Mouse (Mus musculus) forebrain, embryonic 15.5 days (tissue): ENCODE results near the gene Ngly1. TPM values are rescaled to one million over a fixed set of nuclear protein-coding genes. Genes with fewer than 3 reads are reported as not detected.

Experiments used
- ATAC-seq: fragments of 200-750 bp; cut with Nextera tagmentation; replicated peaks from 2 replicates; pipeline ENCODE4 v1.8.0; 2017; ENCODE audit warnings: mild to moderate bottlenecking, moderate TSS enrichment, moderate library complexity
- H3K27ac ChIP-seq: fragments of 300-500 bp; sonication (generic); replicated peaks from 2 replicates; pipeline ENCODE4 v1.5.1; 2015; ENCODE audit warnings: mild to moderate bottlenecking, inconsistent platforms
- H3K27me3 ChIP-seq: fragments of 300-500 bp; sonication (generic); 2 replicates; pipeline ENCODE4 v1.6.1; 2015; ENCODE audit warnings: inconsistent platforms
- H3K36me3 ChIP-seq: fragments of 300-500 bp; sonication (generic); 2 replicates; pipeline ENCODE4 v1.6.1; 2015; ENCODE audit warnings: mild to moderate bottlenecking, inconsistent platforms
- H3K4me1 ChIP-seq: fragments of 300-500 bp; sonication (generic); 2 replicates; pipeline ENCODE4 v1.6.1; 2015; ENCODE audit warnings: inconsistent platforms
- H3K4me2 ChIP-seq: fragments of 300-500 bp; sonication (generic); replicated peaks from 2 replicates; pipeline ENCODE4 v1.6.1; 2015; ENCODE audit warnings: mild to moderate bottlenecking, inconsistent platforms
- H3K4me3 ChIP-seq: fragments of 300-500 bp; sonication (generic); 2 replicates; pipeline ENCODE4 v1.5.1; 2015; ENCODE audit warnings: mild to moderate bottlenecking, inconsistent platforms
- H3K9ac ChIP-seq: fragments of 300-500 bp; sonication (generic); replicated peaks from 2 replicates; pipeline ENCODE4 v1.6.1; 2015; ENCODE audit warnings: mild to moderate bottlenecking, inconsistent platforms
- H3K9me3 ChIP-seq: fragments of 300-500 bp; sonication (generic); 2 replicates; pipeline ENCODE4 v1.6.1; 2016; ENCODE audit warnings: inconsistent platforms
- WGBS: fragments of 180-500 bp; shearing (Covaris S2); methylation state at CpG from one replicate; pipeline ENCODE4 v1.1.7; 2015; ENCODE audit warnings: mixed read lengths; 5-methylcytosine and 5-hydroxymethylcytosine counted together
- polyA plus RNA-seq: library from polyadenylated mRNA; unstranded; fragments of >200 nt; fragmentation: Nextera tagmentation; extraction: Ambion mirVana; gene quantifications from 2 replicates; pipeline ENCODE4 v1.2.1, GENCODE M21; 2015

Gene Ngly1
- polyA plus RNA-seq, 1 experiment from 2014 or later: 26.4 TPM

DNA sequence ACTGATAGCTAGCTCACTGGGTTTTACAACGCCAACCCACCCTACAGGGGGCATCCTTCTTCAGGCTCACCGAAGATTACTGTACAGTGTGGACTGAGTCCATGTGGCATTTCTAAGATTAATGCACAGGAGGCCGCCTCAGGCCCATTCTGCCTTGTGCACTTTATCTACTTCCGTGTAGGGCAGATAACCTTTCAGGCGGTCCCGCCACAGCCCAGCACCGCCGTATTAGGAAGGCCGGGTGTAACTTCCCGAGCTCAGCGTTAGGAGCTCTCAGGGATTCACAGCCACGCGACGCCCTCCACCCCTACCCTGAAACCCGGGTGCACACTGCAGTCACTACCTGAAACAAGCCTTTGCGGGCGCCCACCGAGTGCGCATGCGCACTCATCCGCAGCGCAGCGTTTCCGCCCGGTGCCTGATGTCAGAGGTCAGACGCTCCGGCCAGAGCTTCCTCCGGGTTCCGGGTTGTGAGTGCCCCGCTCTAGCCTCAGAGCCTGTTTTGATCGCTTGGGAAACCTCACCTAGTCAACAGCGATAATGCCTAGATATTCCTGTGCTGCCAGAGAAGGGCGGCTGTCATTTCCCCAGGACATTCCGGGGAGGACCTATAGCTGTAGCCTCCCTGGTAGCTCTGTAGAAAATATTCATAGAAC, 6.0 kb upstream of the Ngly1 start:
- Histone ChIP-seq H3K27ac (peak overlapping the region; percentile 72), H3K4me2 (peak overlapping the region; percentile 76), H3K4me3 (peak overlapping the region; percentile 71), H3K9me3 (no peaks in the 10 kb centered on the region), H3K36me3 (no peaks in the 10 kb centered on the region), H3K9ac (peak overlapping the region; percentile 70), H3K4me1 (peaks cover 11% of the 10 kb centered on the region), H3K27me3 (no peaks in the 10 kb centered on the region)
- peak; percentile 93 for ATAC-seq
- WGBS: 5% methylated on average over 34 of the region's 34 CpGs

DNA sequence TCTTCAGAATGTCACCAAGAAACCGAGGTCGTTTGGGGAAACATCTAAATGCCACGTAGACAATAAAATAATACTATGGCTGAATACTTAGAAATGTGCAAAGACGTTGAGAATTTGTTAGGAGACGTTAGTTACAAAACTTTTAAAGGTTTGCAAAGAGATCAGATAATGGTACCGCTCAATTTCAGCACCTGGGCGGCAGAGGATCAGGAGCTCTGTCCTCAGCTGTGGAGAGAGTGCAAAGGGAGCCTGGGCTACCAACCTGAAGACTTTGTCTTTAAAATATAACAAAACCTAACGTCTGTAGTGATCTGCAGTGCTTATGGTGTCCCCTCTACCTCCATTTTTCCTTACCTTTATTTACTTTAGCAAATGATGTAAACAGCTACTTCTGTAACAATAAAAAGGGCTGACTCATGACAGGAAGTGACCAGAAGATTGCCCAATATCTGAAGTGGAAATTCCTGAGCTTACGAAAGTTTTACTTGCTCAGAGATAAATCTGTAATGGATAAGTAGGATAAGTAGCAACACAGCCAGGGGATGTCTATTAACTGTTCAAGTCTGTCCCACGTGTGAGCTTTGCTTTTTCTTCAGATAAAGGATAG, 5.4 kb upstream of the Ngly1 start:
- no peak for ATAC-seq
- Histone ChIP-seq H3K27me3 (no peaks in the 10 kb centered on the region), H3K4me2 (peak overlapping the region; percentile 76), H3K9me3 (no peaks in the 10 kb centered on the region), H3K4me3 (peak overlapping the region; percentile 71), H3K27ac (peak overlapping the region; percentile 72; the same call in 1 of the 2 replicates), H3K9ac (peak overlapping the region; percentile 70), H3K4me1 (peaks cover 15% of the 10 kb centered on the region), H3K36me3 (no peaks in the 10 kb centered on the region)
- 21% methylated on average over 10 of the region's 10 CpGs for WGBS

DNA sequence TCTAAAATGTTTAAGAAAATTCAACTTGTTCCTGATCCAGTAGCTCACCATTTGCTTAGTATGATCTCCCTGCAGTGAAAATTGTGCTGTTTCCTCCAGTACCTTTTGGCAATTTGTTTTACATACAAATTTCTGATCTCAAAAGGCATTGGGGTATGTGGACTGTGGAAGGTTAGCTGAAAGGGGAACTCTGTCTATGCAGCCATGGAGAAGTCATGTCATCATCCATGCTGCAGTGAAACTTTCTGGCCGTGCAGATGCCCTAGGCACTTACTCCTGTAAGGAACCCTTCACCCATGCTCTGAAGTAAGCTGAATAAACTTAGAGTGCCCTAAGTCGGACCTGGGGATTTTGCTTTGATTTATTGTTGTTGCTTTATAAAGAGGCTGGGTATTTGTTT, 4.7 kb upstream of the Ngly1 start:
- Histone ChIP-seq H3K9ac (no peak overlapping the region), H3K4me3 (no peak overlapping the region), H3K27me3 (no peaks in the 10 kb centered on the region), H3K36me3 (no peaks in the 10 kb centered on the region), H3K4me1 (peaks cover 16% of the 10 kb centered on the region), H3K4me2 (no peak overlapping the region), H3K27ac (no peak overlapping the region), H3K9me3 (no peaks in the 10 kb centered on the region)
- no peak for ATAC-seq
- WGBS: 47% methylated on average over 2 of the region's 2 CpGs

DNA sequence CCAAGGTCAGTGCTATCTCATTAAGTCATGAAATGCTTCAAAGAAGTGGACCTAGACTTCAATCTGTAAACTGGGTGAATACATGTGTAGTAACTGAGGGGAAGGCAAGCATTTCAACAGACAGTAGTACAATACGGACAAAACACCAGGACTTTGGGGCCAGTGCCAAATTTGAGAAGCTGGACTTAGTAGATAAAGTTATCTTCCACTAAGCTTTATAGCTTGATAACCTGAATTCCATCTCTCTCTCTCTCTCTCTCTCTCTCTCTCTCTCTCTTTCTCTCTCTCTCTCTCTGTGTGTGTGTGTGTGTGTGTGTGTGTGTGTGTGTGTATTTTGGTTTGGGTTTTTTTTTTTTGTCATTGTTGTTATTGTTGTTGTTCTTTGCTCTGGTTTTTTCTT, 4.0 kb upstream of the Ngly1 start:
- H3K9ac ChIP-seq: no peak overlapping the region
- H3K4me1 ChIP-seq: peaks cover 22% of the 10 kb centered on the region
- no peaks in the 10 kb centered on the region for H3K36me3 ChIP-seq
- no peak overlapping the region for H3K4me2 ChIP-seq
- WGBS: 58% methylated on average over 1 of the region's 1 CpGs
- H3K27ac ChIP-seq: no peak overlapping the region
- no peak overlapping the region for H3K4me3 ChIP-seq
- no peaks in the 10 kb centered on the region for H3K9me3 ChIP-seq
- ATAC-seq: no peak
- no peaks in the 10 kb centered on the region for H3K27me3 ChIP-seq

DNA sequence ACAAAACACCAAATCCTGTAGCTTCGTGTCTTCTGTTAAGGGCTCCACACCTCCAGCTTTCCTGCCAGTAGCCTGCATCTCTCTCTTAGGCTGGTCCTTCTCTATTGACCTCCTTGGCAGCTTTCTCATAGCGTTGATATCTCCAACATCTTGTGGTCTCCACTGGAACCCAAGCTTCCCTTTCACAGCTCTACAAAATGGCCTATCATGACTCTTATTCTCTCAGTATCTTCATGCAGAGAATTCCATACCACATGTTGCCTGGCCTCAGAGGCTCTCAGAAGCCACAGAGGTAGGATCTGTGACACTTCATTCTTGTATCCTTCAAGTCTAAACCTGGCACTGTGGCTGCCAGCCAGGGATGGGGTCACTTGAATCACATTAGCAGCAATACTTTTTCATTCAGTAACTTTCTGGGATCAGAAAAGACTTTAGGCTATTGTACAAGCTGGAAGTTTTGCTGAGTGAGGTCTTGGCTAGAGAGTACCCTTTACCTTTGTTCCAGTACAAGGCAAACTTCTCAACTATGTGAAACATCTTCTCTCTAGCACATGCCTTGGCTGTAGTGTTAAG, 2.7 kb upstream of the Ngly1 start:
- no peaks in the 10 kb centered on the region for H3K36me3 ChIP-seq
- ATAC-seq: no peak
- H3K4me1 ChIP-seq: peaks cover 28% of the 10 kb centered on the region
- no peak overlapping the region for H3K9ac ChIP-seq
- no peaks in the 10 kb centered on the region for H3K9me3 ChIP-seq
- no peak overlapping the region for H3K4me3 ChIP-seq
- H3K27me3 ChIP-seq: no peaks in the 10 kb centered on the region
- no peak overlapping the region for H3K4me2 ChIP-seq
- H3K27ac ChIP-seq: no peak overlapping the region
- 93% methylated on average over 2 of the region's 2 CpGs for WGBS

DNA sequence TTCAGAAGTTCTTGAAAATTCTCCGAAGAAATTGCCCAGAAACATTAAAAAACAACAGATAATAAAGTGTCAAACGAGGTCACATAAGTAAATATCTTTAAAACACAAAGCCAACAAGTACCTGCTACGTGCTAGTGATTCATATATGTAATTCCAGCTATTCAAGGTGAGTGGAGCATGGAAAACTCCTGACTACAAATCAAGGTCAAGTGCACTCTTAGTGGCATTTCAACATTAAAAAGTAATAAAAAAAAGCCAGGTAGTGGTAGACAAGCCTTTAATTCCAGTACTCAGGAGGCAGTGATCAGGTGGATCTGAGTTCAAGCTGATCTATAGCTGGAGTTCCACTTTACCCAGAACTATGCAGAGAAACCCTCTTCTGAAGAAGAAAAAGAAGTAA, 945 bp upstream of the Ngly1 start:
- ATAC-seq: no peak
- Histone ChIP-seq H3K27ac (no peak overlapping the region), H3K4me3 (0 out of 2 replicates have a peak overlapping the region, but pooled peaks have one; percentile 89), H3K9me3 (no peaks in the 10 kb centered on the region), H3K9ac (no peak overlapping the region), H3K27me3 (no peaks in the 10 kb centered on the region), H3K4me1 (peaks cover 23% of the 10 kb centered on the region), H3K4me2 (no peak overlapping the region), H3K36me3 (no peaks in the 10 kb centered on the region)
- WGBS: 76% methylated on average over 3 of the region's 3 CpGs

DNA sequence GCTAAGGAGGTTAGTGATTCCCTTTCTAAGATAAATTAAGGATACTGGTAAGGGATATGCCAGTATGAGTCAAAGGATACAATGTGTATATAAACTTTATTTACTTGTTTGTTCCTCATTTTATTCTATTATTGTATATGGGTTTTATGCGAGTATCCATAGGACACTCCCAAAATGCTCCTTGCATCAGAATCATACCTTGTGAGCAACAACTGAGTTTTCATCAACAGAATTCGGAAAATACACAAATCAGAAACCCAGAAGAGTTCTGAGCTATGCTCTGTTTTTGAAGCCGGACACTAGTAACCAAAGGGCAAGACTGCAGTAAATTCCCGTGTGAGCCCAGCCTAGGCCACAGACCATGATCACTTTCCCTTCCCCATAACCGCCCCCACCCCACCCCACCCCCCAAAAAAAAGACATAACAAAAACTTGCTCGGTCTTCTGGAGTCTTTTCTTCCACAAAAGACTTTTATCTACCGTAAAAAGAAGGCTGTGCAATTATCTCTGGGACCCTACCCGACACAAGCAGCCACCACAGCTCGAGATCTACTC, 400 bp upstream of the Ngly1 start:
- H3K27me3 ChIP-seq: no peaks in the 10 kb centered on the region
- H3K4me2 ChIP-seq: peak overlapping the region; percentile 89
- ATAC-seq: peak; percentile 39
- 20% methylated on average over 9 of the region's 9 CpGs for WGBS
- H3K4me1 ChIP-seq: peaks cover 20% of the 10 kb centered on the region
- peak overlapping the region; percentile 89 for H3K4me3 ChIP-seq
- H3K36me3 ChIP-seq: no peaks in the 10 kb centered on the region
- H3K9me3 ChIP-seq: no peaks in the 10 kb centered on the region
- peak overlapping the region; percentile 96 for H3K9ac ChIP-seq
- H3K27ac ChIP-seq: peak overlapping the region; percentile 82; the same call in 1 of the 2 replicates

DNA sequence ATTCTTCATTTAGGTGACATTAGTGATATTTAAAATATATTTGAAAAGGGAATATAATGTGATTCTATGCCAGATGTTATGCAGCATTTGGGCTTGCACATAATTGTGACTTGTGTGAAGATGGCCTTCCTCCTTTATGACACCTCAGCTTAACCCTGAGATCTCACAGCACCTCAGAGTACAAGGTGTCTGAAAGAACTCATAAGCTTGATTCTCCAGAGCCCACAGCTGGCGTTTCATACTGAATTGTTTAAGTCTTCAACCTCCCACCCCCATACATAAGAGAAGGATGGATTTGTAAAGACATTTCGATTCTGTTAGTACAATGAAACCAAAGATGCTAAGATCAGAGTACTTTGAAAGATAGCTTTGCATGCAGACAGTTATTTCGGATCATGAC, 1.0 kb downstream of the Ngly1 start:
- Histone ChIP-seq H3K4me3 (peak overlapping the region; percentile 89), H3K9ac (peak overlapping the region; percentile 96), H3K27ac (no peak overlapping the region), H3K4me2 (peak overlapping the region; percentile 89), H3K9me3 (no peaks in the 10 kb centered on the region), H3K36me3 (no peaks in the 10 kb centered on the region; the same call in 1 of the 2 replicates), H3K4me1 (peaks cover 17% of the 10 kb centered on the region), H3K27me3 (no peaks in the 10 kb centered on the region)
- ATAC-seq: no peak
- WGBS: 67% methylated on average over 3 of the region's 3 CpGs

DNA sequence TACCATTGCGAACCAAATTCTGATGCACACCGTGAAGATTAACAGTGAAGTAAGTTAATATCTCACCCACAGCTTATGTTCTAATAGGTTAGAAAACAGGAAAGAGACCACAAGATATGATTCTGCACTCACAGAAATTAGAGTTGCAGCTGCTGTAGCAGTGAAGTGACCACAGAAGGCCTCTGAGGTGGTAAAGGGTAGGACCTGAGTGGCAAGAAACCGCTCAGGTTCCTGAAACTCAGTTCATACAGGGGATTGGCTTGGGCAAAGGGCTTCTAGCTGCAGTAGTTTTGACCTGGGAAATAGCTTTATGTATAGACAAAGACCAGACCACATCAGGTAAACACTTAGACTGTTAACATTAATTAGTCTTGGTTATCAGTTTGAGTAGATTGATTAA, 6.7 kb downstream of the Ngly1 start:
- H3K27ac ChIP-seq: no peak overlapping the region
- no peak overlapping the region for H3K4me2 ChIP-seq
- no peak overlapping the region for H3K9ac ChIP-seq
- no peak overlapping the region for H3K4me3 ChIP-seq
- H3K36me3 ChIP-seq: peaks cover 11% of the 10 kb centered on the region
- WGBS: 95% methylated on average over 3 of the region's 3 CpGs
- no peak for ATAC-seq
- H3K4me1 ChIP-seq: peaks cover 4% of the 10 kb centered on the region; the same call in 1 of the 2 replicates
- no peaks in the 10 kb centered on the region for H3K9me3 ChIP-seq
- no peaks in the 10 kb centered on the region for H3K27me3 ChIP-seq

DNA sequence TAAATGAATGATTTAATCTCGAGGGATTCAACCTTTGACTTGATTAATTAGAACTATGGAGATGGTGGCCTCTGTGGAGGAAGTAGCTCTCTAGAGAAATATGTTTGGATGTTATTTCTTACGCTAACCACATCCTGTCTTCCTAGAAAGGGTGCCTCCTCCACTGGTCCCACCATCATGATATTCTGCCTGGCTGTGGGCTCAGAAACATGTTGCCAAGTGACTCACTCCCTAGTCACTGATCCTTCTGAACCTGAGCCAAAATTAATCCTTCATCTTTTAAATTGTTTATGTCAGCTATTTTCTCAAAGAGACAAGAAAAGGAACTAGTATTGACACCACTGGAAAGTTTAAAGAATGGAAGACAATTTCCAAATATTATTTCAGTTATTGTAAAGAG, 7.1 kb downstream of the Ngly1 start:
- no peak for ATAC-seq
- Histone ChIP-seq H3K36me3 (peaks cover 11% of the 10 kb centered on the region), H3K9me3 (no peaks in the 10 kb centered on the region), H3K4me3 (no peak overlapping the region), H3K4me2 (no peak overlapping the region), H3K9ac (no peak overlapping the region), H3K27me3 (no peaks in the 10 kb centered on the region), H3K27ac (no peak overlapping the region), H3K4me1 (0 out of 2 replicates have a peak, but pooled peaks cover 5% of the 10 kb centered on the region)
- WGBS: 91% methylated on average over 2 of the region's 2 CpGs

DNA sequence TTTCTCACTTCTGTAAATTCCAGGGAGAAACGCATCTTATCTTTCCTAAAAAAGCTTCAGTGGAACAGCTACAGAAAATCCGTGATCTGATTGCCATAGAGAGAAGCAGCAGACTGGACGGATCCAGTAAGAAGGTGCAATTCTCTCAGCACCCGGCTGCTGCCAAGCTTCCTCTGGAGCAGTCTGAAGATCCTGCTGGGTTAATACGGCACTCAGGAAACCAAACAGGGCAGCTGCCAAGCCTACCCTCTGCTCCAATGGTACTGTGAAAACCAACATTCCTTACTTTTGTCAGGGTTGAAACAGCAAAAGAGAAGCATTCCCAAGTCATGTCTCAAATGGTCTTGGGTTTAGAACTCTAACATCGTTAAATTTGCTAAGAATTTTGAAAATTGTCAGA, 11.5 kb downstream of the Ngly1 start:
- no peak overlapping the region for H3K4me2 ChIP-seq
- H3K27ac ChIP-seq: no peak overlapping the region
- no peak overlapping the region for H3K9ac ChIP-seq
- peaks cover 14% of the 10 kb centered on the region for H3K36me3 ChIP-seq
- H3K9me3 ChIP-seq: no peaks in the 10 kb centered on the region
- no peak overlapping the region for H3K4me3 ChIP-seq
- WGBS: 66% methylated on average over 6 of the region's 6 CpGs
- ATAC-seq: 0 out of 2 replicates have a peak, but pooled peaks have one; percentile 19
- 0 out of 2 replicates have a peak, but pooled peaks cover 5% of the 10 kb centered on the region for H3K4me1 ChIP-seq
- H3K27me3 ChIP-seq: no peaks in the 10 kb centered on the region

DNA sequence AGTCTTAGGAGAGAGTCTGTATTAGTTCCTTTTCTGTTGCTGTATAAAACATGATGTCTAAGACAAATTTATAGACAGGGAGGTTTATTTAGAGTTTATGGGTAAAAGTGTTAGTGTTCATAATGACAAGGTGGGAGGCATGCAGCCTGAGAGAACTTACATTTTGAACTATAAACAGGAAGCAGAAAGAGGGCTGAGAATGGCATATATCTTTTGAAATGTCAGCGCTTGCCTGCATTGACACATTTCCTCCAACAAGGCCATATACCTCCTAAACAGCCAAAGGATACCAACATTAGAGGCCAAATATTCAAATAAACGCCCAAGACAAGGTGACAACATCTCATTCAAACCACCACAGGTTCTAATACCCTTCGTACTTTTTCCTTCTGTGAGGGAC, 12.8 kb downstream of the Ngly1 start:
- Histone ChIP-seq H3K4me1 (0 out of 2 replicates have a peak, but pooled peaks cover 5% of the 10 kb centered on the region), H3K27ac (no peak overlapping the region), H3K4me2 (no peak overlapping the region), H3K4me3 (no peak overlapping the region), H3K9me3 (no peaks in the 10 kb centered on the region), H3K27me3 (no peaks in the 10 kb centered on the region), H3K9ac (no peak overlapping the region), H3K36me3 (peaks cover 9% of the 10 kb centered on the region; the same call in 1 of the 2 replicates)
- ATAC-seq: no peak
- whole genome bisulfite sequencing: 83% methylated on average over 3 of the region's 3 CpGs
